Mouse (Mus musculus) stomach, embryonic 15.5 days (tissue): ENCODE data around the gene Mitd1. TPM values are rescaled to one million over a fixed set of nuclear protein-coding genes. Genes with fewer than 3 reads are reported as not detected.

Experiments used
- ATAC-seq: fragments of 200-750 bp; cut with Nextera tagmentation; 2 replicates; pipeline ENCODE4 v1.8.0; 2017; ENCODE audit warnings: low read depth, moderate number of reproducible peaks, moderate TSS enrichment; ENCODE audit not compliant: insufficient read depth, low FRiP score
- H3K27ac ChIP-seq: fragments of 300-500 bp; sonication (generic); 2 replicates; pipeline ENCODE4 v1.5.1; 2015; ENCODE audit warnings: mild to moderate bottlenecking, inconsistent platforms
- H3K27me3 ChIP-seq: fragments of 300-500 bp; sonication (generic); replicated peaks from 2 replicates; pipeline ENCODE4 v1.6.1; 2015; ENCODE audit warnings: inconsistent platforms
- H3K36me3 ChIP-seq: fragments of 300-500 bp; sonication (generic); 2 replicates; pipeline ENCODE4 v1.6.1; 2015; ENCODE audit warnings: inconsistent platforms
- H3K4me1 ChIP-seq: fragments of 300-500 bp; sonication (generic); 2 replicates; pipeline ENCODE4 v1.6.1; 2015; ENCODE audit warnings: inconsistent platforms
- H3K4me2 ChIP-seq: fragments of 300-500 bp; sonication (generic); 2 replicates; pipeline ENCODE4 v1.6.1; 2015; ENCODE audit warnings: mild to moderate bottlenecking, inconsistent platforms
- H3K4me3 ChIP-seq: fragments of 300-500 bp; sonication (generic); replicated peaks from 2 replicates; pipeline ENCODE4 v1.5.1; 2015; ENCODE audit warnings: inconsistent platforms
- H3K9ac ChIP-seq: fragments of 300-500 bp; sonication (generic); 2 replicates; pipeline ENCODE4 v1.6.1; 2015; ENCODE audit warnings: inconsistent platforms
- H3K9me3 ChIP-seq: fragments of 300-500 bp; sonication (generic); 2 replicates; pipeline ENCODE4 v1.6.1; 2016; ENCODE audit warnings: inconsistent platforms
- WGBS: fragments of 180-500 bp; shearing (Covaris S2); methylation state at CpG from one replicate; pipeline ENCODE4 v1.1.7; 2015; 5-methylcytosine and 5-hydroxymethylcytosine counted together
- polyA plus RNA-seq: library from polyadenylated mRNA; unstranded; fragments of >200 nt; fragmentation: Nextera tagmentation; extraction: Ambion mirVana; gene quantifications from 2 replicates; pipeline ENCODE4 v1.2.1, GENCODE M21; 2015

Mitd1 gene
- 28.5 and 29.5 TPM in 2 replicates for polyA plus RNA-seq

DNA sequence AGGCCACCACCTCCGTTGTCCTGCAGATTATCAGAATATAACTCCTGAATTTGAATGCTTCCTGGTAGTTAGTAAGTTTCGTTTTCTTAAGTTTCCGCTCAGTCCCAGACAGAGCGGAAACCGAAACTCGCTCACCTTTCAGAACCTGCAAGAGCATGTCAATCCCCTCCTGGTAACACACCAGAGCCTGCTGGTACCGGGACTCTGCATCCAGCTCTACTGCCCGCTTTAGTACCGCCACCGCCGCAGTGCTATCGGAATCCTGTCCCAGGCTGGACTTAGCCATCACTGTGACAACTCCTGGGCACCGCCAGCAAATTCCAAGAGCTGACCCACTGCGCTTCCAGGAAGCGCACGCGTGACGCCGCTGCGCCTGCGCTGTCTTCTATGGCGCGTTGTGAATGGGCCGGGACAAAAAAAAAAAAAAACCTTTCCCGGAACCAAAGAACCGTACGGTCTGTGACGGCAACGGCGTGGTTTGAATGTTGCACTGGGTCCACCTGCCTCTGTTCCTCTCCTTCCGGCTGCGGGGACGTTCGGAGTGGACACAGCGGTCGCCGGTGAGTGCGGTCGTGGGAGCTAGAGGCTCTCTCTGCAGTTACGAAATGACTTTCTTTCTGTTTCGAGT lies at the start of gene Mitd1, which contains the start of gene Mrpl30:
Gene Mitd1, minus strand, starts transcription at position 387 of the 628 bp plus-strand sequence.
Gene Mrpl30, plus strand, starts transcription at position 453 of the 628 bp plus-strand sequence.
- ATAC-seq: peak; percentile 93
- peaks cover 6% of the 10 kb centered on the region; the same call in 1 of the 2 replicates for H3K36me3 ChIP-seq
- H3K9me3 ChIP-seq: no peaks in the 10 kb centered on the region
- peak within 1 kb of the TSS; percentile 77 for H3K4me3 ChIP-seq
- H3K27ac ChIP-seq: peak within 1 kb of the TSS; percentile 91
- H3K9ac ChIP-seq: peak within 1 kb of the TSS; percentile 66
- WGBS: under 1% methylated on average over 41 of the region's 41 CpGs
- peaks cover 10% of the 10 kb centered on the region for H3K4me1 ChIP-seq
- no peaks in the 10 kb centered on the region for H3K27me3 ChIP-seq
- peak within 1 kb of the TSS; percentile 73 for H3K4me2 ChIP-seq

- no peak overlapping the region for H3K4me2 ChIP-seq
- no peak overlapping the region for H3K9ac ChIP-seq
- no peaks in the 10 kb centered on the region for H3K36me3 ChIP-seq
- H3K4me1 ChIP-seq: no peaks in the 10 kb centered on the region
- H3K9me3 ChIP-seq: no peaks in the 10 kb centered on the region
- no peaks in the 10 kb centered on the region for H3K27me3 ChIP-seq
- H3K4me3 ChIP-seq: no peak overlapping the region
- ATAC-seq: peak; percentile 78
- 11% methylated on average over 3 of the region's 3 CpGs for WGBS
- H3K27ac ChIP-seq: no peak overlapping the region
Measured at GRCm38 (mm10) chr1:37931806-37932205, 41.6 kb upstream of the Mitd1 start.

GRCm38 (mm10) chr1:37925971-37926370 lies 35.8 kb upstream of the Mitd1 start:
- ATAC-seq: no peak
- Histone ChIP-seq H3K27ac (no peak overlapping the region), H3K9me3 (no peaks in the 10 kb centered on the region), H3K27me3 (no peaks in the 10 kb centered on the region), H3K4me1 (no peaks in the 10 kb centered on the region), H3K36me3 (no peaks in the 10 kb centered on the region), H3K4me3 (no peak overlapping the region), H3K4me2 (no peak overlapping the region), H3K9ac (no peak overlapping the region)
- 75% methylated on average over 8 of the region's 8 CpGs for WGBS

GRCm38 (mm10) chr1:37922536-37922935 lies 32.3 kb upstream of the Mitd1 start:
- Histone ChIP-seq H3K4me1 (no peaks in the 10 kb centered on the region), H3K36me3 (no peaks in the 10 kb centered on the region), H3K9ac (no peak overlapping the region), H3K4me2 (no peak overlapping the region), H3K9me3 (no peaks in the 10 kb centered on the region), H3K4me3 (no peak overlapping the region), H3K27ac (no peak overlapping the region), H3K27me3 (no peaks in the 10 kb centered on the region)
- WGBS: 59% methylated on average over 8 of the region's 8 CpGs
- no peak for ATAC-seq

DNA sequence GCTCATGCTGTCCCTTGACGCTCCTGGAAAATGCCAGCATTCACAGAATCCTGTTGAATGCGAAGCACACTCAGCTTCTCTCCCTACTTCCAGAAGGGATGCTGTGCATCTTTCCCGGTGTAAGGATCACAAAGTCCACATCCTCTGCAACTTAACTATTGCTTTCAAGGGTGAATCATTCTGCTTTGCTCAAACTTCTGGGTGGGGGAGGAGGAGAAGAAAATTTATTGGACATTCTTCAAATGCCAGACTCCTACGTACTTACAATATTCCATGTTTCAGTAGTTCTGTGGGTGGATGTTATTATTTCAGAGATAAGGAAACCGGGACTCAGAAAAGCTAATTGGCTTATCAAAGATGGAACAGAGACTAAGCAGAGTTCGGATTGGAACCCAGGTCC lies 27.9 kb upstream of the Mitd1 start:
- Histone ChIP-seq H3K27ac (no peak overlapping the region), H3K9ac (no peak overlapping the region), H3K27me3 (no peaks in the 10 kb centered on the region), H3K4me2 (no peak overlapping the region), H3K9me3 (no peaks in the 10 kb centered on the region), H3K4me1 (no peaks in the 10 kb centered on the region), H3K36me3 (no peaks in the 10 kb centered on the region), H3K4me3 (no peak overlapping the region)
- WGBS: 58% methylated on average over 6 of the region's 6 CpGs
- ATAC-seq: no peak

DNA sequence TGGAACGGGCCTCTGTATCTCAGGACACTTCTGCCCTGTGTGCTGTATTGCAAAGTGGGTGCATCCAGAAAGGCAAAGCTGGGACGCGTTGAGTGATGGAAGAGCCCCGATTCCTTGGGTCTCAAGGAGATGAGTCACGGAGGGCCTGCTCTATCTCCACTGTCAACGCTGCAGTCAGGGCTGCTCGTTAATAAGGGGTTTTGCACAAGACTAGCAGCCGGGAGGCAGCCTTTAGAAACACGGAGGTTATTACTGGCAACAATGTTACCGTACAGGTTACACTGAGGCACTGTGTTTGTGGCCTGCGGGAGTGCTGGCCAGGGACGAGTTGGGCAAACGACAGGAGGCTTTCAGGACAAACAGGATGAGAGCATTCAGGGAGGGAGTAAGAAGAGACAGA lies 27.5 kb upstream of the Mitd1 start:
- no peak overlapping the region for H3K9ac ChIP-seq
- H3K9me3 ChIP-seq: no peaks in the 10 kb centered on the region
- no peak overlapping the region for H3K4me2 ChIP-seq
- H3K4me3 ChIP-seq: no peak overlapping the region
- no peak for ATAC-seq
- H3K27ac ChIP-seq: no peak overlapping the region
- 64% methylated on average over 13 of the region's 13 CpGs for WGBS
- H3K27me3 ChIP-seq: no peaks in the 10 kb centered on the region
- no peaks in the 10 kb centered on the region for H3K36me3 ChIP-seq
- H3K4me1 ChIP-seq: no peaks in the 10 kb centered on the region

DNA sequence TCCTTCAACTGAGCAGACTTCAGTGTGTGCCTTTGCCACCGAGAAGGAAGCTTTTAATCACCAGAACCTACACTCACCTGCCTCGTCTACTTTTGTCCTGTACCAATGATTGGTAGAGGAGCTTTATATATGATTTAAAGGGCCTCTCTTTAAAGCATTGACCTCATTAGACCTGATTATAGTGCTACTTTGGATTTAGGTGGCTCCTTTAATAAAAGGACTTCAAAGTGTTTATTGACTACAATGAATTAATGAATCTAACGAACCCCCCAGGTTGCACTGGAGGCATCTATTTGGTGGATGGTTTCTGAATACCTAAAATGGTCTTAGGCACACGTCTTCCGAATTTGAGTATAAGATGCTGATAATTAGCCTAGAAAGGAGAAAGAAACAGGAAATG lies 26.2 kb upstream of the Mitd1 start, which contains the start of gene Lyg2:
Gene Lyg2, minus strand, starts transcription at position 101 of the 400 bp plus-strand sequence.
- H3K27me3 ChIP-seq: no peaks in the 10 kb centered on the region
- H3K4me1 ChIP-seq: no peaks in the 10 kb centered on the region
- no peak for ATAC-seq
- H3K9me3 ChIP-seq: no peaks in the 10 kb centered on the region
- WGBS: 70% methylated on average over 5 of the region's 5 CpGs
- no peaks in the 10 kb centered on the region for H3K36me3 ChIP-seq
- no peak within 1 kb of the TSS for H3K27ac ChIP-seq
- H3K4me2 ChIP-seq: no peak within 1 kb of the TSS
- no peak within 1 kb of the TSS for H3K4me3 ChIP-seq
- H3K9ac ChIP-seq: no peak within 1 kb of the TSS

- no peaks in the 10 kb centered on the region for H3K36me3 ChIP-seq
- H3K27ac ChIP-seq: no peak overlapping the region
- H3K9me3 ChIP-seq: no peaks in the 10 kb centered on the region
- H3K9ac ChIP-seq: no peak overlapping the region
- no peaks in the 10 kb centered on the region for H3K27me3 ChIP-seq
- ATAC-seq: no peak
- no peaks in the 10 kb centered on the region for H3K4me1 ChIP-seq
- H3K4me2 ChIP-seq: no peak overlapping the region
- WGBS: 76% methylated on average over 2 of the region's 2 CpGs
- no peak overlapping the region for H3K4me3 ChIP-seq
Measured at GRCm38 (mm10) chr1:37912751-37913150, 22.5 kb upstream of the Mitd1 start.

DNA sequence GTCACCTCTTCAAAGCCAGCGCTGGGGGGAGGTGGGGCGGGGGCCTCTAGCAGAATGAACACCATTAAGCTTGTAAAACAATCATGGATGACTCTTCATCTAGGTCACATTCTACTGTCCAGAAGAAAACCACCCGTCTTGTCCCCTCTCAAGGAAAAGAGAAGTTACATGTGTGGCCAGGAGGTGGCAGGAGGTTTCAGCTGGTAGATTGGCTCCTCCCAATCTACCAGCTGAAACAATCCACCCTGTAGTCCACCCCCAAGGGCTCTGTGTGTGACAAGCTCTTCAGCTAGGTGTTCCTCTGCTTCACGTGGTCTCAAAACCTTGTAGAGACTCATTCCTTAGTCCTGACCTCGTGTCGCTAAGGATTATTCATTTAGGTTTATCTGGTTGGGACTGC lies 13.0 kb upstream of the Mitd1 start:
- H3K4me2 ChIP-seq: no peak overlapping the region
- ATAC-seq: no peak
- H3K4me1 ChIP-seq: no peaks in the 10 kb centered on the region
- no peak overlapping the region for H3K4me3 ChIP-seq
- no peak overlapping the region for H3K9ac ChIP-seq
- peaks cover 9% of the 10 kb centered on the region for H3K36me3 ChIP-seq
- H3K27me3 ChIP-seq: no peaks in the 10 kb centered on the region
- no peak overlapping the region for H3K27ac ChIP-seq
- 35% methylated on average over 6 of the region's 6 CpGs for WGBS
- no peaks in the 10 kb centered on the region for H3K9me3 ChIP-seq

- Histone ChIP-seq H3K4me3 (no peak overlapping the region), H3K36me3 (peaks cover 23% of the 10 kb centered on the region), H3K27me3 (no peaks in the 10 kb centered on the region), H3K9me3 (no peaks in the 10 kb centered on the region), H3K27ac (no peak overlapping the region), H3K4me2 (no peak overlapping the region), H3K9ac (no peak overlapping the region), H3K4me1 (no peaks in the 10 kb centered on the region)
- WGBS: 53% methylated on average over 6 of the region's 6 CpGs
- ATAC-seq: no peak
Measured at GRCm38 (mm10) chr1:37900288-37900687, 10.1 kb upstream of the Mitd1 start.

DNA sequence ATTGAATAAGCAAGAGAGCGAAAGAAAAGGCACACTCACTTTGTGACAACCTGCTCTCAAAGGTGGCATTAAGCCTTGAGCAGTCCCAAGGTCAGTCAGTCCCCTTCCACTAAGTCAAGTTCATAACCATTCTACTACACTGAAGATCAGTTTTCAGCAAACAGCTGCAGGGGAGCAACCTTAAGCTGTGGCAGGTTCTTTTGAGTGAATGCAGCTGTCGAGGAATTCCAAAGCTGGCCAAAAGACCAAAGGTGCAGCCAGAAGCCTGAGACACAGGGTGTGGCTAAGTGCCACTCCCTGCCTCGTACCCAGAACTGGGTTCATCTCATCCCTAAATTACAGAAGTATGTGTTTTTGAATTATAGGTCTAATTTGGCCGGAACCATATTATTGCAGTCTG lies 9.6 kb upstream of the Mitd1 start:
- 60% methylated on average over 4 of the region's 4 CpGs for WGBS
- Histone ChIP-seq H3K4me3 (no peak overlapping the region), H3K9me3 (no peaks in the 10 kb centered on the region), H3K4me1 (no peaks in the 10 kb centered on the region), H3K9ac (no peak overlapping the region), H3K27ac (no peak overlapping the region), H3K4me2 (no peak overlapping the region), H3K27me3 (no peaks in the 10 kb centered on the region), H3K36me3 (peaks cover 25% of the 10 kb centered on the region)
- no peak for ATAC-seq

DNA sequence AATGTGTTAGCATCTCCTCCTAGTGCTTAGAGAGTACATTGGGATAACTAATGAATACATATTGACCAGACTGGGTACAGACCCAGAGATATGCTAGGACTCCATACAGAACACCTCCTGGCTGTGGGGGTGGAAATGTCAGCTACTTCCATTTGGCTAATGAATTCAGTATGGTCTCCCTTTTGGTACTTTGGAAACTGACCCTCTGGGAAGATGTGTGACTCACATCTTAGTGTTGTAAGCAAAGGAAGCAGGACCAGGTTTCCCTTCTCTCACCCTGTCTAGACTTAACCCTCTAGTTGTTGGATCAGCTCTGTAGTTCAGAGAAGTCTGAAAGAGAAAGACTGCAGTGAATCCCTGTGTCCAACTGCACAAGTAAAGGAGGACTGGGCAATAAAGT lies 4.4 kb upstream of the Mitd1 start:
- Histone ChIP-seq H3K4me2 (no peak overlapping the region), H3K4me1 (peaks cover 4% of the 10 kb centered on the region), H3K4me3 (no peak overlapping the region), H3K9me3 (no peaks in the 10 kb centered on the region), H3K27me3 (no peaks in the 10 kb centered on the region), H3K27ac (no peak overlapping the region), H3K36me3 (peaks cover 29% of the 10 kb centered on the region), H3K9ac (no peak overlapping the region)
- ATAC-seq: no peak

DNA sequence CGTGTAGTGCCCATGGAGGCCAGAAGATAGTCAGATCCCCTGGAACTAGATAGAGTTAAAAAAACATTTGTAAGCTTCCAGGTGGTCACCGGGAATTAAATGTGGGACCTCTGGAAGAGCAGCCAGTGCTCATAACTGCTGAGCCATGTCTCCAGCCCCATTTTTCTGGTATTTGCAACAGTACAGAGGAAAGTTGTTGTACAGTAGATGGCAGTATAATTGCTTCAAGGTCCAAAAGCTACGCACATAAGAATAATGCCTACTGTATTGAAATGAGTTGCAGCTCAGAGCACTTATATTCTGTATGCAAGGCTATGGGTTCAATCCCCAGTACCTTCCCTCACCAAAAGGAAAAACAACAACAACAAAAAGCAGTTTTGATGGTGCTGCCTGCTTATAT lies 1.2 kb upstream of the Mitd1 start:
- Histone ChIP-seq H3K4me3 (peak overlapping the region; percentile 77), H3K9ac (no peak overlapping the region), H3K27me3 (no peaks in the 10 kb centered on the region), H3K4me2 (peak overlapping the region; percentile 73), H3K27ac (no peak overlapping the region), H3K9me3 (no peaks in the 10 kb centered on the region), H3K36me3 (peaks cover 9% of the 10 kb centered on the region; the same call in 1 of the 2 replicates), H3K4me1 (peaks cover 10% of the 10 kb centered on the region)
- WGBS: 58% methylated on average over 3 of the region's 3 CpGs
- no peak for ATAC-seq
